Mouse (Mus musculus) layer of hippocampus, postnatal 14 days (tissue): ENCODE measurements around the gene Dcaf17. TPM values are rescaled to one million over a fixed set of nuclear protein-coding genes. Genes with fewer than 3 reads are reported as not detected.

ENCODE experiments used
- DNase-seq, 2 experiments: peaks; one replicate each; pipeline ENCODE4 v3.0.0; 2021 to 2022; ENCODE audit warnings: low spot score in 2 of 2, mixed read lengths in 1 of 2
- total RNA-seq, 2 experiments: library from RNA; stranded (reverse); gene quantifications; 2 replicates each; pipeline ENCODE4 v1.2.3; 2021

The Dcaf17 gene
- total RNA-seq, 2 experiments from 2014 or later = 11.9 to 13.4 TPM

- DNase-seq = no peak
Observed at GRCm38 (mm10) chr2:71048896-71049295, 6.2 kb upstream of the Dcaf17 start.

GRCm38 (mm10) chr2:71050511-71050910 lies 4.6 kb upstream of the Dcaf17 start:
- no peak for DNase-seq

GRCm38 (mm10) chr2:71054716-71055115 lies 412 bp upstream of the Dcaf17 start:
- no peak for DNase-seq

GRCm38 (mm10) chr2:71056115-71056835 lies 1.1 kb downstream of the Dcaf17 start:
- DNase-seq = no peak

GRCm38 (mm10) chr2:71071601-71072000 lies 16.5 kb downstream of the Dcaf17 start:
- DNase-seq = no peak

GRCm38 (mm10) chr2:71073330-71073729 lies 18.2 kb downstream of the Dcaf17 start:
- no peak for DNase-seq

GRCm38 (mm10) chr2:71073828-71074227 lies 18.7 kb downstream of the Dcaf17 start:
- no peak for DNase-seq

GRCm38 (mm10) chr2:71082416-71082815 lies 27.3 kb downstream of the Dcaf17 start:
- DNase-seq = peak; percentile 34 to 73

GRCm38 (mm10) chr2:71083454-71084193 lies 28.5 kb downstream of the Dcaf17 start:
- no peak for DNase-seq

- no peak for DNase-seq
Observed at GRCm38 (mm10) chr2:71089766-71090165, 34.6 kb downstream of the Dcaf17 start.

GRCm38 (mm10) chr2:71090660-71091445 lies 35.7 kb downstream of the Dcaf17 start:
- DNase-seq = no peak

GRCm38 (mm10) chr2:71096170-71096569 lies 41.0 kb downstream of the Dcaf17 start:
- DNase-seq = no peak

GRCm38 (mm10) chr2:71102621-71103291 lies 47.6 kb downstream of the Dcaf17 start:
- no peak for DNase-seq

GRCm38 (mm10) chr2:71103292-71103680 lies 48.2 kb downstream of the Dcaf17 start:
- no peak for DNase-seq

GRCm38 (mm10) chr2:71104696-71105095 lies 49.6 kb downstream of the Dcaf17 start:
- DNase-seq = no peak

- no peak for DNase-seq
Observed at GRCm38 (mm10) chr2:71105469-71106215, 50.5 kb downstream of the Dcaf17 start.

GRCm38 (mm10) chr2:71107225-71107624 lies 52.1 kb downstream of the Dcaf17 start:
- no peak for DNase-seq

- DNase-seq = no peak
Observed at GRCm38 (mm10) chr2:71108541-71108940, 53.4 kb downstream of the Dcaf17 start.

- no peak for DNase-seq
Observed at GRCm38 (mm10) chr2:71113489-71114171, 58.5 kb downstream of the Dcaf17 start.

- DNase-seq = no peak
Observed at GRCm38 (mm10) chr2:71116151-71116550, 61.0 kb downstream of the Dcaf17 start.
